ENCODE assay signal across 8 mouse cellular contexts in the genomic region with DNA sequence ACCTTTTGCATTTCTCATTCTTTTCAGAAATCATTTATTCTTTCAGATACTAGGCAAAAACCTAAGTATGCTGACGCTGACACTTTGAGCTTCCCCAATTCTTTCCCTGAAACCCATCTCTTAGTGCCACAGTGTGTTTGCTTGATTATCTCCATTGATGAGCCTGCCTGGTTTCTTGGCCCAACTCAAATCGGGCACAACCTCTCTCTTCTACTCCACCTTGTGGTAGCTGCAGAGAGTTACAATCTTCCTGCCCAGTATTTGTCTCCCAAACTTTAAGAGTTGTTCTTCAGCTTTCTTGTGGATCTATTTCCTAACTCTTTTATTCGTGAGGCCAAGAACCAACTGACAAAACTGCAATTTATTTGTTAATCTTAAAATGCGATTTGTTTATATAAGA.
A peak's percentile ranks its signal among the peaks of the same experiment; 100 is the strongest.
DNase-seq lines count a peak whose midpoint lies in the region; ATAC-seq and TF ChIP-seq lines count a peak whose summit lies in the region.
"Had no signal": no experiment of that assay in that cellular context is flagged by ENCODE, and none has a peak within 500 bp of the region (broad histone marks: within the 10 kb centered on the region; RNA-seq: fewer than 3 reads in every experiment).

No protein-coding gene starts in this region.

- H3K9me3 ChIP-seq in CH12.LX (replicated peaks; ENCODE audit: low read length), result no peaks in the 10 kb centered on the region
- H3K9me3 ChIP-seq: lung, embryonic 15.5 days had no signal

- TF ChIP-seq EP300 in CH12.LX (IDR thresholded peaks at IDR 0.05; ENCODE audit: low read length), result no peak

- peak; percentile 15 for DNase-seq in kidney, postnatal 10 days
- DNase-seq in kidney, adult 11 months, result no peak
- peak; percentile 49 for DNase-seq in CH12.LX (ENCODE audit: extremely low read depth)
- peak; percentile 11 for DNase-seq in WW6 (ENCODE audit: low read depth, low spot score)
- DNase-seq in lung, postnatal 25 days (ENCODE audit: low spot score), result peak; percentile 4
- no peak for DNase-seq in urinary bladder, adult 2 months (ENCODE audit: low spot score)

- H3K4me3 ChIP-seq in CH12.LX (replicated peaks in 1 of 3; ENCODE audit: low read depth in 2 of 3, low read length in 2 of 3, poor library complexity in 1 of 3), result no peak overlapping the region
- H3K4me3 ChIP-seq: lung, embryonic 15.5 days had no signal

- no peak for TF ChIP-seq POLR2A in CH12.LX (IDR thresholded peaks at IDR 0.05; ENCODE audit: low read depth, low read length)

- peak; percentile 54 to 87 for TF ChIP-seq CTCF in CH12.LX (conservative IDR thresholded peaks at IDR 0.05 in 1 of 2, IDR thresholded peaks at IDR 0.05 in 1 of 2; ENCODE audit: low read depth in 2 of 2, low read length in 2 of 2)

- H3K36me3 ChIP-seq in CH12.LX (replicated peaks in 1 of 2; ENCODE audit: control insufficient read depth in 1 of 2, insufficient read depth in 1 of 2, low read length in 1 of 2), result no peaks in the 10 kb centered on the region
- H3K36me3 ChIP-seq: lung, embryonic 15.5 days had no signal

- dilution Hi-C loops in CH12.LX (cut with MboI; ENCODE audit: extremely low pct_ligation_motif_present, extremely low pct_unique_long_range_greater_than_20kb, low sequenced_read_pairs), result no loop called here

- H3K27ac ChIP-seq in CH12.LX (ENCODE audit: insufficient read depth, low read depth), result no peak overlapping the region
- H3K27ac ChIP-seq: lung, embryonic 15.5 days had no signal

- ATAC-seq in erythroblast, adult 5-6 weeks (replicated peaks; ENCODE audit: low FRiP score, poor library complexity, severe bottlenecking), result peak; percentile 65; the same call in 1 of the 2 replicates

- peak; percentile 73 for TF ChIP-seq RAD21 in CH12.LX (IDR thresholded peaks at IDR 0.05; ENCODE audit: low read depth, low read length)

- no peak overlapping the region for H3K4me2 ChIP-seq in CH12.LX (ENCODE audit: insufficient read depth, low read depth, poor library complexity, severe bottlenecking)
- H3K4me2 ChIP-seq: lung, embryonic 15.5 days had no signal

- H3K4me1 ChIP-seq in CH12.LX (ENCODE audit: control insufficient read depth in 1 of 2, insufficient read depth in 2 of 2), result no peaks in the 10 kb centered on the region
- H3K4me1 ChIP-seq: lung, embryonic 15.5 days had no signal

- H3K9ac ChIP-seq in CH12.LX (ENCODE audit: insufficient read depth, low read depth), result no peak overlapping the region
- H3K9ac ChIP-seq: lung, embryonic 15.5 days had no signal

- H3K27me3 ChIP-seq in CH12.LX (replicated peaks), result no peaks in the 10 kb centered on the region
- H3K27me3 ChIP-seq: lung, embryonic 15.5 days had no signal

- no peaks in the 10 kb centered on the region for H3K79me2 ChIP-seq in CH12.LX (replicated peaks; ENCODE audit: control insufficient read depth, extremely low read depth, insufficient read depth, poor library complexity, severe bottlenecking)

- in situ Hi-C loops in CH12.LX (cut with MboI; ENCODE audit: low pct_ligation_motif_present, low pct_unique_long_range_greater_than_20kb, low sequenced_read_pairs), result loop anchor here (5.0 kb wide), 1 partner anchor 240 kb away; no protein-coding TSS in a partner anchor

TF ChIP-seq in CH12.LX, 34 proteins besides CTCF, POLR2A, EP300 and RAD21:
- no peak for TF ChIP-seq CHD1 (IDR thresholded peaks at IDR 0.05; ENCODE audit: low read depth, low read length)
- TF ChIP-seq SMC3 (IDR thresholded peaks at IDR 0.05; ENCODE audit: low read depth, low read length), result peak; percentile 93
- peak; percentile 35; the same call in 1 of the 2 replicates for TF ChIP-seq ZC3H11A (IDR thresholded peaks at IDR 0.05; ENCODE audit: low read depth, low read length)
- TF ChIP-seq MAX (IDR thresholded peaks at IDR 0.05; ENCODE audit: low read length), result no peak
TF ChIP-seq in CH12.LX: peak in this region for 2.

Comparison
In these comparisons a context has a peak if more than half of its experiments do, and no peak if none do; other contexts are left out.
1. DNase-seq: peak in kidney, postnatal 10 days (single experiment), CH12.LX (single experiment), WW6 (single experiment) and lung, postnatal 25 days (single experiment); none in kidney, adult 11 months (single experiment) and urinary bladder, adult 2 months (single experiment).